Mouse (Mus musculus) liver, embryonic 13.5 days (tissue): Measurements from ENCODE around the gene Fancg. TPM values are rescaled to one million over a fixed set of nuclear protein-coding genes. Genes with fewer than 3 reads are reported as not detected.

Source experiments
- ATAC-seq: fragments of 200-750 bp; cut with Nextera tagmentation; 2 replicates; pipeline ENCODE4 v1.8.0; 2017; ENCODE audit warnings: low read depth, mild to moderate bottlenecking, moderate number of reproducible peaks, moderate library complexity
- DNase-seq: peaks from one replicate; pipeline ENCODE4 v3.0.0; 2022
- H3K27ac ChIP-seq: fragments of 300-500 bp; sonication (generic); 2 replicates; pipeline ENCODE4 v1.5.1; 2015; ENCODE audit warnings: moderate library complexity, mild to moderate bottlenecking, inconsistent platforms
- H3K27me3 ChIP-seq: fragments of 300-500 bp; sonication (generic); 2 replicates; pipeline ENCODE4 v1.6.1; 2015; ENCODE audit warnings: mild to moderate bottlenecking, inconsistent platforms
- H3K36me3 ChIP-seq: fragments of 300-500 bp; sonication (generic); 2 replicates; pipeline ENCODE4 v1.6.1; 2015; ENCODE audit warnings: mild to moderate bottlenecking, inconsistent platforms
- H3K4me1 ChIP-seq: fragments of 300-500 bp; sonication (generic); replicated peaks from 2 replicates; pipeline ENCODE4 v1.6.1; 2015; ENCODE audit warnings: inconsistent platforms
- H3K4me2 ChIP-seq: fragments of 300-500 bp; sonication (generic); 2 replicates; pipeline ENCODE4 v1.6.1; 2015; ENCODE audit warnings: inconsistent platforms, mild to moderate bottlenecking, moderate library complexity
- H3K4me3 ChIP-seq: fragments of 300-500 bp; sonication (generic); replicated peaks from 2 replicates; pipeline ENCODE4 v1.5.1; 2015; ENCODE audit warnings: mild to moderate bottlenecking, inconsistent platforms
- H3K9ac ChIP-seq: fragments of 300-500 bp; sonication (generic); 2 replicates; pipeline ENCODE4 v1.6.1; 2015; ENCODE audit warnings: mild to moderate bottlenecking, inconsistent platforms
- H3K9me3 ChIP-seq: fragments of 300-500 bp; sonication (generic); replicated peaks from 2 replicates; pipeline ENCODE4 v1.6.1; 2016; ENCODE audit warnings: inconsistent platforms
- WGBS: fragments of 180-500 bp; shearing (Covaris S2); methylation state at CpG from one replicate; pipeline ENCODE4 v1.1.7; 2015; ENCODE audit not compliant: insufficient replicate concordance; 5-methylcytosine and 5-hydroxymethylcytosine counted together
- polyA plus RNA-seq: library from polyadenylated mRNA; unstranded; fragments of >200 nt; fragmentation: Nextera tagmentation; extraction: Ambion mirVana; gene quantifications from 2 replicates; pipeline ENCODE4 v1.2.1, GENCODE M21; 2015

The Fancg gene
- polyA plus RNA-seq, 1 experiment from 2014 or later: 10.3 TPM

DNA sequence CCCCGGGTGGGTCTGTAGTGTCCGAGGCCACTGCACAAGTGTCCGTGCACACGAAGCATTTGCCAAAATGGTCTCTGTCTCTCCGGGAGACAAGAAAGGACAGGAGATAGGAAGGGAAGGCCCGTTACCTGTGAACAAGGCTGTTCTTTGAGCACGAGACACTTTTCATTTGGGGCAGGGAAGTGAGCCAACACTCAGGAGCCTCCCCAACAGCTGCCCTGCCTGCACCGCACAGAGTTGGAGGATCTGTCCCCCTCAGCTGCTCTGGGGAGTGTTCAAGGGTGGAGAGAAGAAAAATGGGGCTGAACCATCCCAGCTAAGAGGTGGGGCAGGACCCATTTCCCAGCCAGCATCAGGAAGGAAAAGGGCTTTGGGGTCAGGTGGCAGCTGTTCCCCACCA lies 52.3 kb downstream of the Fancg start:
- Histone ChIP-seq H3K27ac (no peak overlapping the region), H3K4me1 (no peaks in the 10 kb centered on the region), H3K9me3 (no peaks in the 10 kb centered on the region), H3K4me3 (no peak overlapping the region), H3K36me3 (no peaks in the 10 kb centered on the region), H3K4me2 (no peak overlapping the region), H3K9ac (no peak overlapping the region), H3K27me3 (peaks cover 12% of the 10 kb centered on the region; the same call in 1 of the 2 replicates)
- ATAC-seq (no peak), DNase-seq (no peak)
- 71% methylated on average over 8 of the region's 8 CpGs for WGBS

DNA sequence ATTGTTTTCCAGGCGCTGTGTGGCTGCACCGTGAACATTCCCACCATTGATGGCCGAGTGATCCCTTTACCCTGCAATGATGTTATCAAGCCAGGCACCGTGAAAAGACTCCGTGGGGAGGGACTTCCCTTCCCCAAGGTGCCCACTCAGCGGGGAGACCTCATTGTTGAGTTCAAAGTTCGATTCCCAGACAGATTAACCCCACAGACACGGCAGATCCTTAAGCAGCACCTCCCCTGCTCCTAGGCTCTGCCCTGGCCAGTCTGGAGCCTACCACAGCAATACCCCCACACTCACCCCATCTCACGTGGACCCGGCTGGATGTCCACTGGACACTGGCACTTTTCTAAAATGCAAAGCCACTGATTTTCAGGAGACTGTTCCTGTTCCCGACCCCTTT lies 53.0 kb downstream of the Fancg start:
- Histone ChIP-seq H3K27ac (no peak overlapping the region), H3K9ac (no peak overlapping the region), H3K9me3 (no peaks in the 10 kb centered on the region), H3K4me1 (no peaks in the 10 kb centered on the region), H3K4me2 (no peak overlapping the region), H3K36me3 (no peaks in the 10 kb centered on the region), H3K27me3 (peaks cover 18% of the 10 kb centered on the region; the same call in 1 of the 2 replicates), H3K4me3 (no peak overlapping the region)
- DNase-seq (no peak), ATAC-seq (no peak)
- 68% methylated on average over 11 of the region's 11 CpGs for WGBS

DNA sequence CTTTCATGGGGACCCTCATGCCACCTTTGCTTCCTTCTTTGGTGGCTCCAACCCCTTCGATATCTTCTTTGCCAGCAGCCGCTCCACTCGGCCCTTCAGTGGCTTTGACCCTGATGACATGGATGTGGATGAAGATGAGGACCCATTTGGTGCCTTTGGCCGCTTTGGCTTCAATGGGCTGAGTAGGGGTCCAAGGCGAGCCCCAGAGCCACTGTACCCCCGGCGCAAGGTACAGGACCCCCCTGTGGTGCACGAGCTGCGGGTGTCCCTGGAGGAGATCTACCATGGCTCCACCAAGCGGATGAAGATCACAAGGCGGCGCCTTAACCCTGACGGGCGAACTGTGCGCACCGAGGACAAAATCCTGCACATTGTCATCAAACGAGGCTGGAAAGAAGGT lies 53.7 kb downstream of the Fancg start:
- no peak overlapping the region for H3K27ac ChIP-seq
- no peak overlapping the region for H3K4me3 ChIP-seq
- no peak for ATAC-seq
- no peaks in the 10 kb centered on the region for H3K9me3 ChIP-seq
- no peak for DNase-seq
- H3K9ac ChIP-seq: no peak overlapping the region
- H3K4me1 ChIP-seq: no peaks in the 10 kb centered on the region
- no peak overlapping the region for H3K4me2 ChIP-seq
- H3K36me3 ChIP-seq: no peaks in the 10 kb centered on the region
- H3K27me3 ChIP-seq: peaks cover 22% of the 10 kb centered on the region
- WGBS: 76% methylated on average over 17 of the region's 17 CpGs

DNA sequence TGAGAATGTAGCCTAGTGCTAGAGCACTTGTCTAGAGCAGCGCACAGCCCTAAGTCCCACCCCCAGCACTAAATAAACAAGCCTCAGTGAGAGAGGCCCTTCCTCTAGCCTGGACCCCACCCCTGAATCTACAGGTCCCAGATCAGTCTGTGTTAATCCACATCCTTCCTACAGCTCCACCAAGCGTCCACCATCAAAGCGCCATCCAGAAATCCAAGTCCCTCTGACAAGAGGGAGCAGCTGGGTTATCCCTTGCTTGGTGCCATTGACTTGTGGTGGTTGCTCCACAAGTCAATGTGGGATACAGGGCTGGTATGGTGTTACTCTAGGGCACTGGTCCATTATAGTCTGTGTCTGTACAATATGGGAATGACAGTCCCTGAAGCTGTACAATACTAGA lies 55.1 kb downstream of the Fancg start:
- Histone ChIP-seq H3K9me3 (no peaks in the 10 kb centered on the region), H3K4me1 (peaks cover 5% of the 10 kb centered on the region), H3K4me2 (no peak overlapping the region), H3K4me3 (no peak overlapping the region), H3K36me3 (no peaks in the 10 kb centered on the region), H3K9ac (no peak overlapping the region), H3K27ac (no peak overlapping the region), H3K27me3 (peaks cover 33% of the 10 kb centered on the region)
- no peak for ATAC-seq
- DNase-seq: no peak
- WGBS: 73% methylated on average over 3 of the region's 3 CpGs

DNA sequence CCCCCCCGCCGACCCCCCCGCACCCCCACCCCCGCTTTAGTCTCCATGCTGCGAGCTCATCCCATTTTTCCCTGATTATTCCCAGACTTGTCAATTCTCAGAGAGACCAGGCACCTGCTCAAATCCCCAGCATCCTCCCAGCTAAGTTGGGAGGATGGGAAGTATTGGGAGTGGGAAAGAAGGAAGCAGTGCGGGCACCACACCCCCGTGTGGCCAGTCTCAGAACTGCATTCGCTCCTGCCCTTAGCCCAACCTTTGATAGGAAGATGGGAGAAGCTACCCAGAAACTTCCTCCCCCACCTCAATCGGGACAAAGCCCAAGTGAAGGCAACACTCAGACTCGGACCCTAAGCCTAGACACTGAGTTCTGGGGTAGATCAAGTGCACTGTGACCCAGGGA lies 56.0 kb downstream of the Fancg start:
- Histone ChIP-seq H3K4me2 (no peak overlapping the region), H3K4me1 (peaks cover 14% of the 10 kb centered on the region), H3K9ac (no peak overlapping the region), H3K27me3 (peaks cover 41% of the 10 kb centered on the region), H3K36me3 (no peaks in the 10 kb centered on the region), H3K27ac (no peak overlapping the region), H3K9me3 (no peaks in the 10 kb centered on the region), H3K4me3 (no peak overlapping the region)
- DNase-seq (peak; percentile 30), ATAC-seq (no peak)
- 9% methylated on average over 10 of the region's 10 CpGs for WGBS

DNA sequence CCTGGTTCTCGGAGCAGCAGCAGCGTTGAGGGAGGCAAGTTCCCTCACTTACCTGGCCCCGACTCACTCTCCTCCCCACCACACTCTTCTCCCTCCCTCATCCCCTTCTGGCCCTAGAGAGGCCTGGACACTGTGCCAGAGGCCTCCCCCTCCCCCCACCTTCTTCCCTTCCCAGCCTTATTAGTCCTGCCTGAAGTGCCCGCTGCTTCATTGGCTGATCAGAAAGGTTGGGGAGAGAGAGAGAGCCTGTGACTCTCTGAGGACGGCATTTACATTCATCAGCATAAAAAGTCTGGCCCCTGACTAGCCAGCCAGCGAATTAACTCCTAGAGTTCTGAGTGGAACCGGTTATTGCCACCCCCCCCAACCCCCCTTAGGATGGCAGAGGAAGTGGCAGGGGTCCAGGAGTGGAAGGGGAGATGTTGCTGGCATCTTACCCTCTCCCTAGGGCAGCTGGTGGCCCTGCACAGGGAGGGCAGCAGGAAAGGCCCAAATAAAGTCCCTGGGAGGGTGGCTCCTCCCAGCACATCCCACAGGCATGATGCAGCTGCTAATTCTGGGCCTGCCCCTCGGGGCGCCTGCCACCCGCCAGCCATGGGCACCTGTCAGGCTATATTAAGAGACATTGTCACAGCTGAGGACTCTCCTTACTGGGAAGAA lies 56.7 kb downstream of the Fancg start:
- Histone ChIP-seq H3K36me3 (no peaks in the 10 kb centered on the region), H3K27ac (no peak overlapping the region), H3K4me3 (no peak overlapping the region), H3K27me3 (peaks cover 48% of the 10 kb centered on the region), H3K4me2 (no peak overlapping the region), H3K9ac (no peak overlapping the region), H3K4me1 (peaks cover 18% of the 10 kb centered on the region), H3K9me3 (no peaks in the 10 kb centered on the region)
- no peak for DNase-seq
- ATAC-seq: no peak
- 54% methylated on average over 10 of the region's 10 CpGs for WGBS

DNA sequence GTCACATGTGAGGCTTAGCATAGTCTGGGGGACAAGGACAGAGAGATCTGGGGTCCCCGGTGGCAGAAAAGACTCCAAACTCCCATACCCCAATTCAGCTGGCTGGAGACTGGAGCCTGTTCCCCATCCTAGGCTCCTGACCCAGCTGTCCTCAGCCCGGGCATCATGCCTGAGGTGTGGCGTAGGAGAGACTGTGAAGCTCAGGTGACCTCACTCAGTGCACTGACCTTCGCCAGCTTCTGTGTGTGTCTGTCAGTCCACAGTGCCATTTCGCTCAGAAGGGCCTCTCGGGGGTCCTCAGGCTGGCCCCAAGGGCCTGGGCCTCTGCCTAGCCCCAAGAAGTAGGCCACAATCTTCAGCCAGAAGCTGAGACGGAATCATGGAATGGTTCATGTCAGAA lies 57.7 kb downstream of the Fancg start:
- no peak overlapping the region for H3K9ac ChIP-seq
- no peaks in the 10 kb centered on the region for H3K36me3 ChIP-seq
- H3K9me3 ChIP-seq: no peaks in the 10 kb centered on the region
- ATAC-seq (no peak), DNase-seq (no peak)
- no peak overlapping the region for H3K4me3 ChIP-seq
- H3K27me3 ChIP-seq: peaks cover 58% of the 10 kb centered on the region
- H3K4me2 ChIP-seq: no peak overlapping the region
- 66% methylated on average over 7 of the region's 7 CpGs for WGBS
- peaks cover 18% of the 10 kb centered on the region for H3K4me1 ChIP-seq
- H3K27ac ChIP-seq: no peak overlapping the region

Other genes starting within 250 kb of the Fancg start
- gene Ccl21a, start 236.5 kb downstream of the Fancg start, polyA plus RNA-seq: 0.96 TPM in 1 of 2 replicates, not detected in the other
- gene Fam205a1, start 156.6 kb downstream of the Fancg start, polyA plus RNA-seq: 0.12 and 0.15 TPM in 2 replicates
- gene Gm12394, start 153.7 kb downstream of the Fancg start, polyA plus RNA-seq: 0.07 and 0.08 TPM in 2 replicates
- gene Fam205c, start 136.3 kb downstream of the Fancg start, polyA plus RNA-seq: 0.28 and 0.48 TPM in 2 replicates
- gene Phf24, start 93.8 kb downstream of the Fancg start, polyA plus RNA-seq: 0.13 and 0.40 TPM in 2 replicates
- gene Dnajb5, start 60.7 kb downstream of the Fancg start, polyA plus RNA-seq: 0.75 and 0.76 TPM in 2 replicates
- 0.13 and 0.15 TPM in 2 replicates for gene 1700022I11Rik, start 40.9 kb downstream of the Fancg start, polyA plus RNA-seq
- 273 and 314 TPM in 2 replicates for gene Vcp, start 10.0 kb downstream of the Fancg start, polyA plus RNA-seq
- 12.6 and 13.9 TPM in 2 replicates for gene Pigo, start 15.3 kb upstream of the Fancg start, polyA plus RNA-seq
- gene Stoml2, start 21.2 kb upstream of the Fancg start, polyA plus RNA-seq: 270 and 280 TPM in 2 replicates
- 28.4 and 30.0 TPM in 2 replicates for gene Fam214b, start 35.7 kb upstream of the Fancg start, polyA plus RNA-seq
- 0.30 and 0.37 TPM in 2 replicates for gene Unc13b, start 48.4 kb upstream of the Fancg start, polyA plus RNA-seq